Mouse (Mus musculus) gastrocnemius, postnatal 4 days (tissue): Measurements from ENCODE around the gene Mllt3. TPM values are rescaled to one million over a fixed set of nuclear protein-coding genes. Genes with fewer than 3 reads are reported as not detected.

ENCODE experiments used
- DNase-seq, 2 experiments: peaks; one replicate each; pipeline ENCODE4 v3.0.0; 2021 to 2022; ENCODE audit warnings: low spot score in 2 of 2, mixed read lengths in 2 of 2
- total RNA-seq, 2 experiments: library from RNA; stranded (reverse); gene quantifications; 2 replicates each; pipeline ENCODE4 v1.2.3; 2021

Mllt3 gene
- total RNA-seq, 2 experiments from 2014 or later = 103 to 104 TPM

DNA sequence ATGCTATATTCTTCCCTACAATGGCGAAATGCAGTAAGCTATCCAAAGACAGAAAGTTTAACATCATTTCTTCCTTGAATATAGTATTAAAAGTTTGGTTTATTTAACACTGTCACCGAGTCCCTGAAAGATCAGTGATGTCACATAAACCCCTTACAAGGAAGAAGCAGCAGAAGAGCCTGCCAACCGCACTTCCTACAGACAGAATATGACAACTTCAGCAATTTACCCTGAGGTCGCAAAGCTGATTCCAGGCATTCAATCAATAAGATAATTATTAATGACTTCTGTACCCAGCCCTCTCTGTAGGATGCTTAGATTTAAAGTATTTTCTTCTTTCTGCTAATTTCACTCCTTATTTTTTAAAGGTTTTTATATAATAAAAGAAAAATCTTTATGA is 140.2 kb downstream of the Mllt3 start:
- DNase-seq = no peak

DNA sequence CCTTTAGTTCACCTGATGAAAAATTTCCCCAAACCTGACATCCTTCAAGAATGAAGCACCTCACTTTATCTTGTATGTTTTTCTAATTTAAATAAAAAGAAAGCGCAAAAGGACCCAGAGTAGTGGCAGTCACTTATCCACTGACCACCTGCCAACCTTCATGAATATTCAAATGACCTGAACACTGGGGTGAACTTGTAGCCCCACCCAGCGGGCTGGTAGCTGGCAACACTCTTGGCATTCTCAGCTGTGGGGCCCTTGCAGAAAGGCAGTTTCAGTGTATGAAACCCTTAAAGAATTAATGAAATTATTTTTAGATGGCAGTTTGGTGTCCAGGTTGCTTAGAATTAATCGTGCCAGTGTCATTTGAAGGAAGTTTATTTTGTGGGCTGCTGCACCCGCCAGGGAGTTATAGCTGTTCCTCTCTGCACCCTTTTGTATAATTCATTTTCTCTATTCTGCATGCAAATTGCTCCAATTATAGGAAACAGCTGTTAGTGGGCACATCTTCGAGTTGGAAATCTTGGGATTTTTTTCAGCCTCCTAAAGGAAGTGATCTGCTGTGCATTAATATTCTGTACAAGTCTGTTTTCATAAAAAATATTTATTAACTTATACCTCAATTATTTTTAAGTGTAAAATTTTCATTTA is 149.8 kb downstream of the Mllt3 start:
- no peak for DNase-seq

DNA sequence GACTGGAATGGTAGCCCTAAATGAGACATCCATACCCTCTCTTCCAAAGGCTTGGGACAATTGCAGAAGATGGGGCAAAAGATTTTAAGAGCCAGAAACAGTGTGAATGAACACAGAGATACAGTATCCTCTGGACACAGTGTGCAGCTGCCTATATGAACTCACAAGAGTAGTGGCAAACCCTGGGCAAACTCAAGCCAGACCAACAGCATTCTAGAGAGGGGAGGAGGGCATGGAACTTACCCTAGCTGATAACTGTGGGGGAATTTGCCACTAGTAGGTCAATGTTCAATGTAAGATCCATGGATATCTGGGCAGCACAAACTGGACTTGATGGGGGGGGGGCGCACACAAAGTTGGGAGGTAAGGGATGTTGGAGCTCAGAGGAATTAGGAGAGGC is 151.2 kb downstream of the Mllt3 start:
- no peak for DNase-seq

DNA sequence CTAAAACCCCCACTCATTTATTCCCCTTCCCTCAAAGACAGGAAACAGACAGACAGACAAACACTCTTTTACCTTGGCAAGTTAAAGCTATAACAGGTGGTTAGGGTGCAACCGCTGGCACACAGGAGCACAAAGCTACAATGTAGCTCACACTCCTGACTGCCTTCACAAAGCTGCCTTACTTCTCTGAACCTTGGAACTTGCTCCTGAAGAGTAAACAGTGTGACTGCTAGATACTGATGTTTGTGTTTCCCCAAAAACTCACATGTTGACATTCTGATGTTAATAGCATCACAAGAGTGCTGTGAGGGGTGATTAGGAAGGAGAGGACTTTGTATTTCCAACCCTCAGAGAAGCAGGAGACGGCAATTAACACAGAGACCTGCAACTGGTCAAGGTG is 151.6 kb downstream of the Mllt3 start:
- DNase-seq = no peak

DNA sequence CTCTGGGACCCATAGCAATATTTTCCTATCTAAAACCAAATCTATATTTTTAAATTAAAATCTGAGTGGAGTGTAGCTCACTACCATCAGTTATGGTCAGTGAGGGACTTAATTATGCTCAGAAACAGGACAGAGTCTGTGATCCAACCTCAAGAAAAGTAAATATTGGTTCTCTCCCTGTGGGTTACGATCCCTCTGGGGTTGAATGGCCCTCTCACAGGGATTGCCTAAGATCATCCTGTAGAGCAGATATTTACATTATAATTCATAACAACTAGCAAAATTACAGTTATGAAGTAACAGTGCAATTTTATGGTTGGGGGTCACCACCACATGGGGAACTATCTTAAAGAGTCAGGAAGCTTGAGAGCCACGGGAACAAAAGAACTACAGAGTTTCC is 152.9 kb downstream of the Mllt3 start:
- DNase-seq = no peak

DNA sequence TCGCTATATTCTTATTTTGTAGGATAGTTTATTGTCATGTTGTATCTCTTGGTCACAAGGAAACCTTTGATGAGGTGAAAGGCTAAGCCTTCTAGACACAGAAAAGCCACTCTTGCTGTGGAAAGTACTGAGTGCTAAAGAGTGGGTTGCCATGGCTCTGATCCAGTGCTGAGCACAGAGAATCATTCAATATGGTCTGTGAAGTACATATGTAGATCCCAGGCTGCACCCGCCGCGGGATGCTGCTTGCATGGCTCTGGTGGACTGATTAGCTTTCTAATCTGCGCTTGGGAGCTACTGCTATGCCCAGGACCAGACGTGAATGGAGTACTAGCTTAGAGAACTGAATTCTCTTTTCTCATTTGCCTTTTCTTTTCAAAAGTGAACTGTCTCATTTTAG is 154.5 kb downstream of the Mllt3 start:
- DNase-seq = no peak

DNA sequence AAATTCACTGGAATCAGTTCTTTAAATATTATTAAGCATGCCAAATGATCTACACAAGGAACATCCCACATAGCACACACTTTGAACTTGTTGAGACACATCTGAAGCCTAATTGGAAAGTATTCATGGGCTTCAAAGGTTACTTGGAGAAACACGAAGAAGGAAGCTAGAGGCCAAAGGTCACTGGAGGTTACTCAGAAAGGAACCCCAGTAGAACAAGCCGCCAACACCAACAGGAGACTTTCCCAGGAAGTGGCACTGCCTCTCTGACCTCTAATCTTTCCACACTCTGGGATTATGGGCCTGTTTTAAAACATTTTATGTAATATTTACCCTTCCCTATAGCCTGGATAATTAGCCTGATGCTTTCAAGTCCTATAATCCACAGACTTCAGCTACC is 162.6 kb downstream of the Mllt3 start:
- DNase-seq = no peak

DNA sequence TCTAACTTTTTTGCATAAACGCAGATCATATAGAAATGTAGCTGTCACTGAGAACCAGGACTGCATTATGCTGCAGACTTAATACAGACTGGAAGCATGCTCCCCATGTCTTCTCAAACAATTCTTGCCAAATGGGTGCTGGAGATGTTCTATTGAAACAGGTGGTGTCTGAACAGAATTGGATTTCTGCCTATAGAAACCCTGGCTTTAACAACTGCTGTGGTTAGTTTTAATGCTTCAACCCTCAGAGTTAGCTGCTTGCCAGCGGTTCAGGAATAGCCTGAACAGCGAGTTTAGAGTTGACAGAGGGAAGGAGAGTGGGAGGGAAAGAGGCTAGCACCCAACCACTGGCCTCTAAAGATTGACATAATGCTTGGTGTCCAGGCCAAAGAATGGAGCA is 166.6 kb downstream of the Mllt3 start:
- DNase-seq = no peak

DNA sequence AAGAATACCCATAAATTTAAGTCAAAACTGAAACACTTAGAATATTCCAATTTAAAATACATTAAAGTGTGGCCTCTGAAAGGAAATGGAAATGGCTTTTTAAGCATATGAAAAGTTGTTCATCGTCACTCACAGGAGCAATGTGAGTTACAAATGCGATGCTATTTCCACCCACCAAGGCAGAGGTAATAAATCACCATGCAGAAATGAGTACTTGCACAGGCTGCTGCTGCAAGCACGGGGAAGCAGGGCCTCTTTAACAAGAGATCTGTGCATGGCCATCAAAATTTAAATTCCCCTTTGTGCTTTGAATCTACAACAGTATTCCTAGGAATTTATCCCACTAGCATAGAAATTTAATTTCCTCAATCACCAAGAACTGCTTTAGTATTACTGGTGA is 167.3 kb downstream of the Mllt3 start:
- no peak for DNase-seq

DNA sequence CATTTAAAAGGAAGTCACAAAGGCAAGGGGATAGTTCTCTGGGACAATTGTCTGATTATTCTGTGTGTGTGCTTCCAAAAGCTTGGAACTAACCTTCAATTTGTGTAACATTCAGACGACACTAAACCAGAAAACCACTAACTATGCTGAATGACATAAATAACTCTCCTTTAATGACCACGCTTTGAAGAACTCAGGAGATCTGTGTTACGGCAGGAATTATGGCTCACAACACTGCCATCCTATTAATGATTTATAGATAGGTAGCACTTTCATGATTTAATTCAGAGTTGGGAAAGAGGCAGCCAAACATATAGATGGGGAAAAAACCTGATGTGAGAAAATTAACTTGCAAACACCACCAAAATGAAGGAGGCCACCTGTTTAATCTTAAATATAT is 168.1 kb downstream of the Mllt3 start:
- no peak for DNase-seq

DNA sequence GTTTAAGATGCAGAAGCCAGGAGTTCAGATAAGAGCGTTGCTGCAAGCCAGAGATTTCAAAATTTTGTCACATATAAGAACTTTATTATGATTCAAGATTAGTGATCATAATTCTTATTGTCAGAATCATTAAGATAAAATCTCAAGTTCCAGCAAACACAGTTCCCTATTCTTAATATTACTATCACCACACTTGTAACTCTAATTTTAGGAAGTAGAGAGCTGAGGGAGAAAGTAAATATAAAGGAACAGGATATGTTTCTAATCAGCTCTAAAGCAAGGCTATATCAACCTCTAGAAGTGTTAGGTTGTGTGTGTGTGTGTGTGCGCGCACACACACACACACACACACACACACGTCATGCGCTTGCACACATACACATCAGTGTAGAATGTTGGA is 170.0 kb downstream of the Mllt3 start:
- no peak for DNase-seq

DNA sequence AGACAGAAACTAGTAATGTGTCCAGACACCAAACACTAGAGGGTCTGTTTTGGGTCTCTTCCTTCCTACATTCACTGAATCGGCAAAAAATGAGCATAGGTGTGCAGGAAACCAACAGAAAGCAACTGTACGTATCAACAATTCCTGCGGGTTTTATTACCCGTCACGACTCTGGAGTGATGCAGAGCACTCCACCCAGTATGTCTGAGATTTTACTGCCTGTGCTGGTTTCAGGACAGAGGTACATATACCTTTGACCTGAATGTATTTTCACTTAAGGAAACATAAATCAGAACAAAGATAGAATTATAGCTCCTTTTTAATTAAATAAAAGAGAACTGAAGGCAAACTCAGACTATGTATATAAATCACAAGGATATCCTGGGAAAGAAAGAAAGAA is 172.4 kb downstream of the Mllt3 start:
- no peak for DNase-seq

DNA sequence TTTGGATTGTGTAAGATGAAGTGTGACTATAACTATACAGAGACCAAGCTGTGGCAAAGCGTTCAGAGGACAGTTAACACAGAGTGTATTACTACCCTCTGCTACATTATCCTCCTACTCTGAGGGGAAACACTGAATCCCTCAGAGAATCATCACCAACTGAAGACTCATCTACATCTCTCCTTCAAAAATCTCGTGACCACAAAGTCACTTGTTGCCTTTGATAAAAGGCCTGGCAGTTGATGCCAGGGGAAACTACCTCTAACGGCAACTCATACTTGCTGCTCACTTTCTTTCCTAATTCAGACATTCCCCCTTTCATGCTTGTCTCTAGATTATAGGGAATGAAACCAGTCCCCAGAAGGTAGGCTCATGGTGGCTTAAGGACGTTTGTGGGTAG is 174.0 kb downstream of the Mllt3 start:
- no peak for DNase-seq

DNA sequence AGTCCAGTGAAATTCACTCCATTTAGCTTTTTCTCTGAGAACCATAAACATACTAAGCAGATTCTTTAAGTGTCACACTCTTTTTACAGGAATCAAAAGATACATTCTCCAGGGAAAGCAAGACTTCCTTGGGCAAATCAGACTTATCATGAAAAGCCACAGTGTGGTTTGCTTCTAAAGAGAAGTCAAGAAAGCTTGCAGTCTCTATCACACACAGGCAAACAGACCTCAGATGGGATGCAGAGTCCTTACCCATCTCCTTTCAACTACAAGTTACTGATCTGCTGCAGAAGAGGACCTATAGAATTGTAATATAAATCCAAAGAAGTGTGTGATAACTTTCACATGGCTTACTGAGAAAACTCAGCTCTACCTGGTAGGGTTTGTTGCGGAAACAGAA is 175.2 kb downstream of the Mllt3 start:
- DNase-seq = no peak

DNA sequence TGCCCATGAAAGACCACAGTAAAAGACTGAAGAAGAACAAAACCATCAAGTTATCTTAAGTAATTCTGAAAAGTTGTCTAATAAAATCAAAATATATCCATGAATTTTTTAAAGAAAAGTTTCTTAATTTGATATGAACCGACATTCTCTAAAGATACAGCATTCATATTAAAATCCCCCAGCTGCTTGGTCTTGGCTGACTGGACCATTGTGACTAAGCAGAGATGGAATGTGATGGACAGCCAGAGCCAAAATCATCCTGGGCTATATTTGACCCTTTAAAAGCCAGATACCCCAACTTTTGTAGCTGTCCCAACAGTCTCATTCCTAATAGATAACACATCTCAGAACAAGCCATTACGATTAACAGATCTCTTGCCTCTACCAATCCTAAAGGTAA is 180.7 kb downstream of the Mllt3 start:
- no peak for DNase-seq

DNA sequence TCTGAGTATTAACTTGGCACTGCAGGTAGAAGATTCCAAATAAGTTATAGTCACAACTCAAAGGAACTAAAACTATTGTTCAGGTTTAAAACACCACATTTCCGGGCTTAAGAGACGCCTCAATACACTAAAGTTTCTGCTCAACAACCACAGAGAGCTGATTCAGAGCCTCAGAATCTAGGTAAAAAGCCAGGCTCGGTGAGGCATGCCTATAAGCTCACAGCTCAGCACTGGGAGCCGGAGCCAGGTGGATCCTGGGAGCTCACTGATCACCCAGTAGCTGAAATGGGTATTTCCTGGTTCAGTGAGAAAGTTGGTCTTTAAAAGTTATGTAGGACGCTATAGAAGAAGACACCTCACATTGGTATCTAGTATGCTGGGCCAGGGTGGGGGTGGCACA is 183.1 kb downstream of the Mllt3 start:
- no peak for DNase-seq

DNA sequence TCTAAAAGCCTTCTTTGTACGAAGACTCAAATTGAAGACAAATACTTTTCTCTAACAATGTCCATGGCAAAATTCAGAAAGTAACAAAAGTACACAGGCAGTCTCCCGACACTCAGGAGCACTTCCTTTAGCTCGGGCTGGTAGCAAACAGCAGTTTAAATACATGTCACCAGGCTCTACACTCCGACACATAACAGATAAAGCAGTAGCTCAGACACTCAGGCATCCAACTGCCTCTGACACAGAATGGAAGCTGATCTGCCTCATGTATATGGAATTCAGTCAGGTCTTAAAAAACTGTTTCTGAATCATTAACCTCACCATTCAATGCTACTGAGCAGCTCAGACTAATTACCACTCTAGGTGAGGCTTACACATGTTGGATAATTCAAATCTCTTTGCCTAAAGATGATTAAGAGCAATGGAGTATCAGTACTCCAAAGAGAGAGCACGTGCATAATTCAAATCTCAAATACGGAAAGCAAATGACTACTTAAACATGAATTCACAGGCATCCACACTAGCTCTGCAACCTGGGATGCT is 188.4 kb downstream of the Mllt3 start:
- DNase-seq = no peak

DNA sequence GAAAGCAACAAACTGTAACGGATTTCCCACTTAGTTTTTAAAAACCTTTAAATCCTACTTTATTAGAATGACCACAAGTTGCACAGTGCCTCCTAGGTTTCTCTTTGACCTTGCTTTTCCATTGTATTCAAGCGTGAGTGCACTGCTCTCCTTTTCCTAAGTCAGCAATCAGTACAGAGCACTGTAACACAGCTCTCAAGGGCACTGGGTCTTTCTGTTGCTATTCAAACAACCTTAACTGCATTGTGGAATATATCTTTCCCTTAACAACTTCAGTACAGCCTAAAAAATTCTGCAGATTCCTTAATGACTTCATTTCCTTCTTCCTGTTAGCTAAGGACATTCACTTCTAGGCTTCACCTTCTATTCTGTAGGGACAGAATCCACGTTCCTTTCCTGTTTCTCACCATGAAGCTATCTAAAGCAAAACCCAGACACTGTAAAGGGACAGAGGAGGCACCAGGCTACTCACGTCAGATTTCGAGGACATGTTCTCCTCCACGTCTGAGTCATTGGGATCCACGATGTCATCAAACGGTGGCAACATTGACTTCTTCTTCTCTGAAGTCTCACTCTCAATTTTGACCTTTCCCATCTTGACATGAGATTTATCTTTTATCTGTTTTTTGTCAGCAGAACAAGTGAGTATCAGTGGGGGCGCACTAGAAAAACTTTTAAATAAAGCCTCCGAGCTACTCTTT is 192.8 kb downstream of the Mllt3 start:
- DNase-seq = no peak

DNA sequence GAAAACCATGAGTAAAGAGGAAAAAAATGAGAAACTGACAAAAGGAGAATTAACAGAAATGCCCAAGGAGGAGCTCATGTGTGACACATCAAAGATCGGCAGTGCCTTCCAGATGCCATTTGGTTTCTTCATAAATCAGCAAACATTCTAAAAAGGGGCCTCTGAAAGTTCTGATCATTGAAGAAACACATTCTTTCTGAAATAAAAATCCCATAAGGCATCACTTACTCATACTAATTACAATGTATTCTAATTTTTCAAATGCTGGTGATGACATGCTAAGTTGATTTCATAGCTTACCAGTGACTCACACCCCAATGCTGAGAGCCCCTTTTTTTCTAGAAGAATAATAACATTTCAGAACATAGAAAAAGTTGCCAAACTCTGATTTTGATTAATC is 194.4 kb downstream of the Mllt3 start:
- DNase-seq = no peak

DNA sequence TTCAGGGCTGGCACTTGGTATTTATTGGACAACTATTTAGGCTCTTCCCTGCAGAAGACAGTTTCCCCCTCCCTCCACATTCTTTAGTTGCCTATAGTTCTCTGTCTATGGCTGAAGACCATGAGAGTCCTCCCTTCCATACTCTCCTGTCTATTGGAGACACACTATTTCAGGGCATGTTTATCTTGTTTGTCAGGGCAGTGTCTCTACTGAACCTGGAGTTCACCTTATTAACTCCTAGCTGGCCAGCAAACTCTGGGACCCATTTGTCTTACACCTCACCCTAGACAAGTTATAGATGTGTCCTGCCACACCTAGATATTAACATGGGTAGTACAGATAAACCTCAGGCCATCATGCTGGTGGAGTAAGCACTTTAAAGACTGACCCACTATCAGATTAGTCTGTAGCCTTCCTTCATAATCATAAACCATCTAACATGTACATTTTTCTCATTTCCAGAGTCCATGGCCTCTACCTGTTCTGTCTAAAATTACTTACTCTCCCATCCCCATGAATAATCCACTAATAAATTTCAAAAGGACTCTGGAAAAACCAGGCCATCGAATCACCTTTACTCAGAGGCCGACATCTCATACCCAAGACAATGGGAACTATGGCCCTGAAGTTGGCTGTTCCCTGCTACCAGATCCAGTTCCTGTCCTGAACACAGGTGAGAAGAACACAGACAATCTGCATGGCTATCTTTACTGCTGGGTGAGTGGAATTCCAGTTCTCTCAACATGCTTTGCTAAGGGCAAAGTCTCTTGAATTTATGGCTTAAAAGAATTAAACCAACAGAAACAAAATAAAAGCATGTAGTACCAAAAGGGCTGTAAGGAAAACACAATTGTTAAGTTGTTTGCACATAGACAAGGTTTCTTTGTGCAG is 195.4 kb downstream of the Mllt3 start:
- DNase-seq = no peak

DNA sequence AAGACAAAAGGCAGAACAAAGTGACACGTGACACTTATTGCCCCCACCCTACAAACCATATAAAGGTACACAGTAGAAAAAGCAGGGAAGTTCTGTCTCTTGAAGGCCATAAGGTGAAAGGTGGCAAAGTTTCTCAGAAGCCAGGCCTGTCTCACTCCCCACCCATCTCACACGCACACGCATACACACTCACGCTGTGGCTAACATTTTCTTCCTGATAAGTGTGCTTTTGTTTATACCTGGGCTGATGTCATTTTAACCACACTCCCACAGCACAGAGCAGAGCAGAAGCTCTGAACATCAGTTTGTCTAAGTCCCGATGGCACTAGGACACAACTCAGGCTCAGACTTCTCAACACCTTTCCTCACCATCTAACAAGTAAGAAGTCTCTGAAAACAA is 196.9 kb downstream of the Mllt3 start:
- no peak for DNase-seq

DNA sequence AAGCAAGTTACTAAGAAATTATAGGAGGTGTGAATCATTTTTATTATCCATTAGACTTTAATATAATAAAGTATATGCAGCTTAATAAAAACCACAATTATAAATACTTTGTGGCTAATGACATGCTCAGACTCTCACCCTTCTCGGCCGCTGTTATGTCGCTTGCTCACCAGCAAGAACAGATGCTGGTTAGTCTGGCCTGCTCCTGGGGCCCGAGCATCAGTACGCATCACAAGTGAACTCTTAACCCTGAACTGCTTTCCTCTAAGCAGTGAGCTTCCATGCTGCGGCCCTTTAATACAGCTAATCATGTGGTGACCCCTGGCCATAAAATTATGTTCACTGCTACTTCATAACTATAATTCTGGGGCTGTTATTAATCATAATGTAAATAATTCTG is 198.0 kb downstream of the Mllt3 start:
- DNase-seq = no peak
